ENCODE assay signal across 16 mouse cellular contexts in genomic region chr9:119831001-119831400, GRCm38 (mm10). TPM values are rescaled to one million over a fixed set of nuclear protein-coding genes. Genes with fewer than 3 reads are reported as not detected.
"Had no signal": no experiment of that assay in that cellular context is flagged by ENCODE, and none has a peak within 500 bp of the region (broad histone marks: within the 10 kb centered on the region; RNA-seq: fewer than 3 reads in every experiment).

No protein-coding gene starts in this region.

- H3K36me3 ChIP-seq: kidney, embryonic 15.5 days; limb, embryonic 15.5 days; liver, embryonic 12.5 days; neural tube, embryonic 15.5 days had no signal

- H3K9me3 ChIP-seq: kidney, embryonic 15.5 days; limb, embryonic 15.5 days; liver, embryonic 12.5 days; neural tube, embryonic 15.5 days had no signal

- ATAC-seq: liver, embryonic 12.5 days had no signal

- H3K4me1 ChIP-seq: liver, embryonic 12.5 days had no signal

- H3K4me2 ChIP-seq: kidney, embryonic 15.5 days; limb, embryonic 15.5 days; liver, embryonic 12.5 days; lung, embryonic 14.5 days; midbrain, embryonic 11.5 days; neural tube, embryonic 15.5 days had no signal

- H3K4me3 ChIP-seq: kidney, embryonic 15.5 days; limb, embryonic 15.5 days; liver, embryonic 12.5 days; myocyte; neural tube, embryonic 15.5 days had no signal

- H3K27me3 ChIP-seq: kidney, embryonic 15.5 days; limb, embryonic 15.5 days; liver, embryonic 12.5 days; neural tube, embryonic 15.5 days had no signal

- DNase-seq: kidney, postnatal 14 days; lung, embryonic 14.5 days; lung, postnatal 10 days; lung, postnatal 4 days; right cerebral cortex, adult 18-20 months; right cerebral cortex, postnatal 25 days; thymus, postnatal 4 days had no signal

- H3K27ac ChIP-seq: kidney, embryonic 15.5 days; limb, embryonic 15.5 days; liver, embryonic 12.5 days; neural tube, embryonic 15.5 days had no signal

- H3K9ac ChIP-seq: kidney, embryonic 15.5 days; limb, embryonic 15.5 days; liver, embryonic 12.5 days; lung, embryonic 14.5 days; neural tube, embryonic 15.5 days had no signal

RNA-seq across cellular contexts. Expression of gene Scn11a, which starts 5.7 kb away (rescaled TPM):
- total RNA-seq: layer of hippocampus, adult 8-10 months; megakaryocyte, adult 5-6 weeks had no signal
- polyA plus RNA-seq: neural tube, embryonic 11.5 days had no signal
